Mouse (Mus musculus) liver, embryonic 11.5 days (tissue): ENCODE measurements around the gene Gp9. TPM values are rescaled to one million over a fixed set of nuclear protein-coding genes. Genes with fewer than 3 reads are reported as not detected.

Experiments used
- ATAC-seq: fragments of 200-750 bp; cut with Nextera tagmentation; replicated peaks from 2 replicates; pipeline ENCODE4 v1.8.0; 2017; ENCODE audit warnings: moderate number of reproducible peaks, mild to moderate bottlenecking, moderate TSS enrichment, moderate library complexity; ENCODE audit not compliant: low FRiP score
- DNase-seq: peaks from one replicate; pipeline ENCODE4 v3.0.0-alpha.2; 2017; ENCODE audit warnings: low spot score
- H3K27ac ChIP-seq: fragments of 300-500 bp; sonication (generic); 2 replicates; pipeline ENCODE4 v1.5.1; 2014; ENCODE audit warnings: mild to moderate bottlenecking, low read depth, low read length, control low read depth
- H3K27me3 ChIP-seq: fragments of 300-500 bp; sonication (generic); replicated peaks from 2 replicates; pipeline ENCODE4 v1.6.1; 2014; ENCODE audit warnings: low read length, mixed read lengths; ENCODE audit not compliant: control insufficient read depth, insufficient read depth
- H3K36me3 ChIP-seq: fragments of 300-500 bp; sonication (generic); 2 replicates; pipeline ENCODE4 v1.6.1; 2014; ENCODE audit warnings: mild to moderate bottlenecking, low read length, moderate library complexity, mixed read lengths; ENCODE audit not compliant: control insufficient read depth, insufficient read depth
- H3K4me1 ChIP-seq: fragments of 300-500 bp; sonication (generic); replicated peaks from 2 replicates; pipeline ENCODE4 v1.6.1; 2014; ENCODE audit warnings: low read length, mixed read lengths; ENCODE audit not compliant: control insufficient read depth, insufficient read depth
- H3K4me2 ChIP-seq: fragments of 300-500 bp; sonication (generic); 2 replicates; pipeline ENCODE4 v1.6.1; 2014; ENCODE audit warnings: mild to moderate bottlenecking, control low read depth, moderate library complexity
- H3K4me3 ChIP-seq: fragments of 300-500 bp; sonication (generic); 2 replicates; pipeline ENCODE4 v1.5.1; 2014; ENCODE audit warnings: low read depth, low read length, control low read depth
- H3K9ac ChIP-seq: fragments of 300-500 bp; sonication (generic); 2 replicates; pipeline ENCODE4 v1.6.1; 2014; ENCODE audit warnings: low read depth, low read length, control low read depth
- H3K9me3 ChIP-seq: fragments of 300-500 bp; sonication (generic); 2 replicates; pipeline ENCODE4 v1.6.1; 2016; ENCODE audit warnings: low read length, inconsistent platforms, mixed read lengths; ENCODE audit not compliant: control insufficient read depth
- WGBS: fragments of 180-500 bp; shearing (Covaris S2); extraction: QIAGEN DNeasy Blood & Tissue Kit; methylation state at CpG from one replicate; pipeline ENCODE4 v1.1.7; 2014; 5-methylcytosine and 5-hydroxymethylcytosine counted together
- polyA plus RNA-seq: library from polyadenylated mRNA; unstranded; fragments of >200 nt; fragmentation: Nextera tagmentation; extraction: Ambion mirVana; gene quantifications from 2 replicates; pipeline ENCODE4 v1.2.1, GENCODE M21; 2014

Gene Gp9
- polyA plus RNA-seq, 1 experiment from 2014 or later = 37.3 TPM

- Histone ChIP-seq H3K36me3 (peaks cover 7% of the 10 kb centered on the region; the same call in 1 of the 2 replicates), H3K27ac (peak within 1 kb of the TSS; percentile 89), H3K27me3 (no peaks in the 10 kb centered on the region), H3K9ac (peak within 1 kb of the TSS; percentile 82), H3K4me1 (peaks cover 42% of the 10 kb centered on the region), H3K9me3 (no peaks in the 10 kb centered on the region), H3K4me2 (peak within 1 kb of the TSS; percentile 74), H3K4me3 (peak within 1 kb of the TSS; percentile 78)
- ATAC-seq (peak; percentile 96), DNase-seq (peak; percentile 93)
- WGBS = under 1% methylated on average over 54 of the region's 56 CpGs
Measured at GRCm38 (mm10) chr6:87811675-87812338, 33.9 kb downstream of the Gp9 start, which contains the start of gene Rab43. TSS of gene Rab43 (minus strand) at chr6:87812164.

- Histone ChIP-seq H3K4me3 (peak overlapping the region; percentile 78), H3K36me3 (peaks cover 14% of the 10 kb centered on the region; the same call in 1 of the 2 replicates), H3K9ac (peak overlapping the region; percentile 82; the same call in 1 of the 2 replicates), H3K4me1 (peaks cover 33% of the 10 kb centered on the region), H3K27ac (peak overlapping the region; percentile 89; the same call in 1 of the 2 replicates), H3K4me2 (peak overlapping the region; percentile 74), H3K9me3 (no peaks in the 10 kb centered on the region), H3K27me3 (no peaks in the 10 kb centered on the region)
- WGBS = 97% methylated on average over 1 of the region's 1 CpGs
- DNase-seq (no peak), ATAC-seq (no peak)
Measured at GRCm38 (mm10) chr6:87812656-87813055, 34.8 kb downstream of the Gp9 start.

GRCm38 (mm10) chr6:87814486-87814885 lies 36.6 kb downstream of the Gp9 start:
- H3K36me3 ChIP-seq = peaks cover 29% of the 10 kb centered on the region

GRCm38 (mm10) chr6:87820366-87820765 lies 42.5 kb downstream of the Gp9 start:
- H3K27ac ChIP-seq = no peak overlapping the region
- no peak for ATAC-seq
- WGBS = 95% methylated on average over 2 of the region's 2 CpGs
- H3K4me3 ChIP-seq = no peak overlapping the region
- no peaks in the 10 kb centered on the region for H3K9me3 ChIP-seq
- H3K4me2 ChIP-seq = no peak overlapping the region
- no peak for DNase-seq
- peaks cover 44% of the 10 kb centered on the region for H3K36me3 ChIP-seq
- no peak overlapping the region for H3K9ac ChIP-seq
- no peaks in the 10 kb centered on the region for H3K4me1 ChIP-seq
- H3K27me3 ChIP-seq = no peaks in the 10 kb centered on the region

More at GRCm38 (mm10) chr6:87814486-87814885, 36.6 kb downstream of the Gp9 start:
- DNase-seq (no peak), ATAC-seq (no peak)
- no peaks in the 10 kb centered on the region for H3K9me3 ChIP-seq
- 92% methylated on average over 5 of the region's 5 CpGs for WGBS
- no peak overlapping the region for H3K4me2 ChIP-seq
- H3K4me1 ChIP-seq = peaks cover 16% of the 10 kb centered on the region
- H3K27me3 ChIP-seq = no peaks in the 10 kb centered on the region
- H3K9ac ChIP-seq = no peak overlapping the region
- no peak overlapping the region for H3K4me3 ChIP-seq
- H3K27ac ChIP-seq = no peak overlapping the region

Other genes with a start within 250 kb of the Gp9 start
- 6.9 and 7.9 TPM in 2 replicates for gene Arhgap25, start 244.8 kb upstream of the Gp9 start, polyA plus RNA-seq
- gene Prokr1, start 187.3 kb upstream of the Gp9 start, polyA plus RNA-seq = 1.8 and 3.2 TPM in 2 replicates
- gene Aplf, start 105.9 kb upstream of the Gp9 start, polyA plus RNA-seq = 22.5 and 25.2 TPM in 2 replicates
- 0.45 and 0.57 TPM in 2 replicates for gene Efcc1, start 47.2 kb upstream of the Gp9 start, polyA plus RNA-seq
- 20.4 and 21.4 TPM in 2 replicates for gene Rab43, start 34.1 kb downstream of the Gp9 start, polyA plus RNA-seq
- gene Gm45140, start 57.7 kb downstream of the Gp9 start, polyA plus RNA-seq = 5.6 and 7.8 TPM in 2 replicates
- 84.8 and 89.0 TPM in 2 replicates for gene Isy1, start 60.7 kb downstream of the Gp9 start, polyA plus RNA-seq
- 1,371 and 1,468 TPM in 2 replicates for gene Cnbp, start 73.0 kb downstream of the Gp9 start, polyA plus RNA-seq
- gene Copg1, start 109.7 kb downstream of the Gp9 start, polyA plus RNA-seq = 116 and 130 TPM in 2 replicates
- gene Hmces, start 135.9 kb downstream of the Gp9 start, polyA plus RNA-seq = 41.7 and 42.7 TPM in 2 replicates
- 16.8 and 21.2 TPM in 2 replicates for gene H1fx, start 203.6 kb downstream of the Gp9 start, polyA plus RNA-seq